Mouse (Mus musculus) liver, adult 2 months (tissue): ENCODE measurements around the gene Sox2.

Experiments used
- CTCF ChIP-seq: fragments of 200-500 bp; IDR thresholded peaks from 2 replicates; pipeline ENCODE4 v1.5.1; 2011; ENCODE audit warnings: low read depth, low read length, control low read depth
- POLR2A ChIP-seq: fragments of 200-500 bp; IDR thresholded peaks from 2 replicates; pipeline ENCODE4 v1.6.1; 2011; ENCODE audit warnings: low read length, control low read depth; ENCODE audit not compliant: insufficient read depth; ENCODE audit errors: extremely low read depth

DNA sequence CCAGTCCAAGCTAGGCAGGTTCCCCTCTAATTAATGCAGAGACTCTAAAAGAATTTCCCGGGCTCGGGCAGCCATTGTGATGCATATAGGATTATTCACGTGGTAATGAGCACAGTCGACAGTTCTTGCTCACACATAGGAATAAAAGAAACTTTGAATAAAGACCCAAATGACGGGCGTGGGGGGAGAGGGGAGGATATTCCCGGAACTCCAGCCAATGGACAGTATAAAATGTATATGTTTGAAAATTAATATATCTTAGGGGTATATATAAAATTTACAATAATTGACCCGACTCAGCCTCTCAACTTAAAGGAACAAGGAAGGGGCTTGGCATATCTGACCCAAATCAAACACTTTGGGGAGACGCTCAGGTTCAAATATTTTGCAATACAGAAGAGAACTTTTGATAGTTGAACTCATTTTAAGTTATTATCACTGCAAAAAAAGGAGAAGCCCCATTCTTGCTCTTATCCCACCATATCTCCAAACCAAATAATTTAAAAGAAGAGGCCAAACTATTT lies 3.8 kb downstream of the Sox2 start:
- TF ChIP-seq POLR2A: no peak
- TF ChIP-seq CTCF: no peak
